Mouse (Mus musculus) kidney, adult 2 months (tissue): Measurements from ENCODE around the gene Mllt10.
A peak's percentile ranks its signal among the peaks of the same experiment; 100 is the strongest.

ENCODE experiments used
- CTCF ChIP-seq: fragments of 200-500 bp; conservative IDR thresholded peaks from 2 replicates; pipeline ENCODE4 v1.5.1; 2011; ENCODE audit warnings: low read depth, mild to moderate bottlenecking, control low read depth, low read length, moderate library complexity, mixed read lengths; ENCODE audit not compliant: insufficient read depth, insufficient read length
- POLR2A ChIP-seq: fragments of 200-500 bp; IDR thresholded peaks from one replicate; pipeline ENCODE4 v1.6.1; 2011; ENCODE audit warnings: low read depth, low read length, control low read depth

DNA sequence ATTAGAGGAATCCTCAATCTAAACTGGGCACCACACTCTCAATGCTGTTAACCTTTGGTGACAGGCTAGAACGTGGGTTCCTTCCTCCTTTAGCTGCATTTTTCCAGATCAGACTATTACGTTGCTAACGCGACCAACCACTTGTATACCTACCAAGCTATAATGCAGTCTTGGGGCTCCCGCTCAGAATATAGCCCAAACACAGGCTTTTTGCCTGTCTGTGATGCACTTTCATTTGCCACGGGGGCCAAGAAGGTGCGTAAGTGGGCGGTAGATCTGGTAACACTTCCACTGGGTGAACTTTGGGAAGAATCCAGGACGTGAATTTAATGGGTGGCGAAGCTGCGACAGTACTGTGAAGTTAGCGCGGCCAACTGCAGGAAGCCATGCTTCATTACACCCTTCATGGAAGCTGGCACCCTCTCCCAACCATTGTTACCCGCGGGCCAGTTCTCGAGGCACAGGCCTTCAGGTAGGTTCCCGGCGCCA is 8.8 kb downstream of the Mllt10 start:
- TF ChIP-seq CTCF (0 out of 2 replicates have a peak, but pooled peaks have one; percentile 12), POLR2A (no peak)
